Mouse (Mus musculus) limb, embryonic 14.5 days (tissue): ENCODE results near the gene Oxtr. TPM values are rescaled to one million over a fixed set of nuclear protein-coding genes. Genes with fewer than 3 reads are reported as not detected.

Experiments used
- ATAC-seq: fragments of 200-750 bp; cut with Nextera tagmentation; 2 replicates; pipeline ENCODE4 v1.8.0; 2017; ENCODE audit warnings: low read depth, moderate number of reproducible peaks, moderate TSS enrichment; ENCODE audit not compliant: low FRiP score
- DNase-seq: peaks from one replicate; pipeline ENCODE4 v3.0.0-alpha.2; 2015; ENCODE audit warnings: low spot score
- H3K27ac ChIP-seq: fragments of 300-500 bp; sonication (generic); replicated peaks from 2 replicates; pipeline ENCODE4 v1.5.1; 2014; ENCODE audit warnings: low read depth, mild to moderate bottlenecking, low read length, moderate library complexity, mixed read lengths
- H3K27me3 ChIP-seq: fragments of 300-500 bp; sonication (generic); 2 replicates; pipeline ENCODE4 v1.6.1; 2014; ENCODE audit warnings: low read length, mixed read lengths; ENCODE audit not compliant: control insufficient read depth, insufficient read depth
- H3K36me3 ChIP-seq: fragments of 300-500 bp; sonication (generic); 2 replicates; pipeline ENCODE4 v1.6.1; 2014; ENCODE audit warnings: mild to moderate bottlenecking, low read length, moderate library complexity, mixed read lengths; ENCODE audit not compliant: control insufficient read depth, insufficient read depth
- H3K4me1 ChIP-seq: fragments of 300-500 bp; sonication (generic); 2 replicates; pipeline ENCODE4 v1.6.1; 2014; ENCODE audit warnings: antibody characterized with exemption, low read length, mixed read lengths; ENCODE audit not compliant: control insufficient read depth, insufficient read depth
- H3K4me2 ChIP-seq: fragments of 300-500 bp; sonication (generic); replicated peaks from 2 replicates; pipeline ENCODE4 v1.6.1; 2014; ENCODE audit warnings: low read depth, mild to moderate bottlenecking, low read length, moderate library complexity; ENCODE audit not compliant: severe bottlenecking
- H3K4me3 ChIP-seq: fragments of 300-500 bp; sonication (generic); replicated peaks from 2 replicates; pipeline ENCODE4 v1.5.1; 2014; ENCODE audit warnings: low read length
- H3K9ac ChIP-seq: fragments of 300-500 bp; sonication (generic); 2 replicates; pipeline ENCODE4 v1.6.1; 2014; ENCODE audit warnings: mild to moderate bottlenecking, low read depth, low read length, moderate library complexity; ENCODE audit not compliant: severe bottlenecking
- H3K9me3 ChIP-seq: fragments of 300-500 bp; sonication (generic); 2 replicates; pipeline ENCODE4 v1.6.1; 2016; ENCODE audit warnings: low read length; ENCODE audit not compliant: control insufficient read depth
- POLR2A ChIP-seq: fragments of 200-500 bp; IDR thresholded peaks from 2 replicates; pipeline ENCODE4 v1.8.0; 2012; ENCODE audit warnings: inconsistent platforms, mild to moderate bottlenecking, moderate library complexity, borderline replicate concordance; ENCODE audit not compliant: insufficient read depth, insufficient read length; ENCODE audit errors: extremely low read depth
- WGBS: fragments of 180-500 bp; shearing (Covaris S2); extraction: QIAGEN DNeasy Blood & Tissue Kit; methylation state at CpG from one replicate; pipeline ENCODE4 v1.1.7; 2014; 5-methylcytosine and 5-hydroxymethylcytosine counted together
- polyA plus RNA-seq, 2 experiments: library from polyadenylated mRNA; depleted of rRNA in 1 of 2; stranded (reverse) in 1 of 2; unstranded in 1 of 2; fragments of >200 nt; fragmentation: Nextera tagmentation in 1 of 2; extraction: Ambion mirVana in 1 of 2; gene quantifications; 2 replicates each; pipeline versions ENCODE4 v1.2.1 to v1.2.3; 2012 to 2014

Oxtr gene
- polyA plus RNA-seq, 2 experiments = 0.33 to 0.36 TPM

DNA sequence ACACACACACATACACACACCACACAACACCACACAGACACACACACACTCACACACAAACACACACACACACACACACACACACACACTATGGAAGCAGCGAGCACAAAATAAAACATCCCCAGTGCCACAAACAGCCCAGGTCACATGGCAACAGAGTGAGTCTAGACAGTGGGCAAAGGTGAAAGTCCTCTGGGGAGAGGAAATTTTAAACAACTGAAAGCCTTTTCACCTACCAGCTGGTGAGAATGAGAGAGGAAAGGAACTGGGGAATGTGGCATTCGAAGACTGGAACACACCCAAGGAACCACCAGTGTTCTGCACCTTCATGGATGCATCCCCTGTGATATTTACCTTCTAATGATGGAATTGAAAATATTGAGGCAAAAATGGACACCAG, 9.7 kb upstream of the Oxtr start:
- ATAC-seq (no peak), DNase-seq (no peak)
- peaks cover 14% of the 10 kb centered on the region for H3K4me1 ChIP-seq
- H3K4me2 ChIP-seq = no peak overlapping the region
- WGBS = 71% methylated on average over 2 of the region's 2 CpGs
- no peaks in the 10 kb centered on the region for H3K36me3 ChIP-seq
- no peak overlapping the region for H3K9ac ChIP-seq
- no peak overlapping the region for H3K4me3 ChIP-seq
- TF ChIP-seq POLR2A = no peak
- no peaks in the 10 kb centered on the region for H3K9me3 ChIP-seq
- H3K27me3 ChIP-seq = no peaks in the 10 kb centered on the region
- H3K27ac ChIP-seq = no peak overlapping the region

- H3K27me3 ChIP-seq = no peaks in the 10 kb centered on the region
- no peak overlapping the region for H3K4me2 ChIP-seq
- DNase-seq = no peak
- TF ChIP-seq POLR2A = no peak
- H3K36me3 ChIP-seq = no peaks in the 10 kb centered on the region
- H3K4me3 ChIP-seq = no peak overlapping the region
- peaks cover 14% of the 10 kb centered on the region for H3K4me1 ChIP-seq
- H3K9me3 ChIP-seq = no peaks in the 10 kb centered on the region
- H3K9ac ChIP-seq = no peak overlapping the region
- no peak for ATAC-seq
- no peak overlapping the region for H3K27ac ChIP-seq
- 95% methylated on average over 3 of the region's 3 CpGs for WGBS
These were observed 9.0 kb upstream of the Oxtr start for GRCm38 (mm10) chr6:112498716-112499115.

DNA sequence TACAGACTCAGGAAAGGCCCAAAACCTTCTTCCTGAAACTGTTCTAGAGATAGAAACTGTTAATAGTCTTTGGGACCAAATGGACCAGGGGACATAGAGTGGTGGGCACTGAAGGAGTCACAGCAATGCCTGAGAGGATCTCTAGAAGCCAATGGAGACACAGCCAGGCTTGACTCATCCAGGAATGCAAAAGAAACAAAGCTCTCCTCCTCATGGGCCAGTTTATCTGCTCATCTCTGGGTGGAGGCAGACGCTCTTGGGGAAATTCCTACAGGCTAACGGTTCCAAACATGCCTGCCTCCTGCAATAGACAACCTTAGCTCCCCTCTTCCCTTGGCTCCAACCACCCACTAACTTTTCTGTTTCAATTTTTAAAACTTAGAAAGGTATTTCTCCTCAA, 7.7 kb upstream of the Oxtr start:
- TF ChIP-seq POLR2A = no peak
- no peak overlapping the region for H3K4me3 ChIP-seq
- no peak overlapping the region for H3K9ac ChIP-seq
- no peaks in the 10 kb centered on the region for H3K36me3 ChIP-seq
- H3K27ac ChIP-seq = no peak overlapping the region
- no peaks in the 10 kb centered on the region for H3K9me3 ChIP-seq
- no peaks in the 10 kb centered on the region for H3K27me3 ChIP-seq
- ATAC-seq (no peak), DNase-seq (no peak)
- WGBS = 82% methylated on average over 2 of the region's 2 CpGs
- peaks cover 14% of the 10 kb centered on the region for H3K4me1 ChIP-seq
- no peak overlapping the region for H3K4me2 ChIP-seq

- no peak for ATAC-seq
- no peak for TF ChIP-seq POLR2A
- Histone ChIP-seq H3K4me1 (peaks cover 14% of the 10 kb centered on the region), H3K27ac (no peak overlapping the region), H3K9me3 (no peaks in the 10 kb centered on the region), H3K9ac (no peak overlapping the region), H3K4me3 (no peak overlapping the region), H3K27me3 (no peaks in the 10 kb centered on the region), H3K36me3 (no peaks in the 10 kb centered on the region), H3K4me2 (no peak overlapping the region)
- WGBS = 74% methylated on average over 8 of the region's 8 CpGs
- DNase-seq = no peak
These were observed 6.7 kb upstream of the Oxtr start for GRCm38 (mm10) chr6:112496291-112497060.

- H3K36me3 ChIP-seq = no peaks in the 10 kb centered on the region
- no peaks in the 10 kb centered on the region for H3K9me3 ChIP-seq
- peaks cover 15% of the 10 kb centered on the region for H3K4me1 ChIP-seq
- no peak for DNase-seq
- WGBS = 24% methylated on average over 4 of the region's 4 CpGs
- H3K27ac ChIP-seq = no peak overlapping the region
- H3K4me3 ChIP-seq = no peak overlapping the region
- H3K9ac ChIP-seq = no peak overlapping the region
- H3K27me3 ChIP-seq = peaks cover under 1% of the 10 kb centered on the region
- H3K4me2 ChIP-seq = no peak overlapping the region
- no peak for ATAC-seq
- no peak for TF ChIP-seq POLR2A
These were observed 5.5 kb upstream of the Oxtr start for GRCm38 (mm10) chr6:112495219-112495618.
